Mouse (Mus musculus) forebrain, embryonic 14.5 days (tissue): ENCODE measurements at regions not wholly inside any gene's neighbourhood (a gene's known extent, or its start where the extent isn't known, plus 50 kb on each side); places are given as distances from the start of the nearest gene placed in this dataset.
A peak's percentile ranks its signal among the peaks of the same experiment; 100 is the strongest.
"Not testable (repeated sequence)": the region's sequence is repeated elsewhere in the genome, so short reads cannot be mapped to it uniquely, and the experiment has no call there.

ENCODE experiments used
- ATAC-seq: fragments of 200-750 bp; cut with Nextera tagmentation; 2 replicates; pipeline ENCODE4 v1.8.0; 2017; ENCODE audit warnings: mild to moderate bottlenecking, moderate library complexity
- DNase-seq: peaks from one replicate; pipeline ENCODE4 v3.0.0-alpha.2; 2015; ENCODE audit warnings: low spot score
- H3K27ac ChIP-seq: fragments of 300-500 bp; sonication (generic); 2 replicates; pipeline ENCODE4 v1.5.1; 2014; ENCODE audit warnings: low read depth, mild to moderate bottlenecking, control low read depth, low read length, moderate library complexity
- H3K27me3 ChIP-seq: fragments of 300-500 bp; sonication (generic); replicated peaks from 2 replicates; pipeline ENCODE4 v1.6.1; 2014; ENCODE audit warnings: low read length, control low read depth, mixed read lengths; ENCODE audit not compliant: control insufficient read depth, insufficient read depth
- H3K36me3 ChIP-seq: fragments of 300-500 bp; sonication (generic); 2 replicates; pipeline ENCODE4 v1.6.1; 2014; ENCODE audit warnings: low read length, control low read depth; ENCODE audit not compliant: control insufficient read depth, insufficient read depth
- H3K4me1 ChIP-seq: fragments of 300-500 bp; sonication (generic); 2 replicates; pipeline ENCODE4 v1.6.1; 2014; ENCODE audit warnings: antibody characterized with exemption, low read length, control low read depth; ENCODE audit not compliant: control insufficient read depth, insufficient read depth
- H3K4me2 ChIP-seq: fragments of 300-500 bp; sonication (generic); 2 replicates; pipeline ENCODE4 v1.6.1; 2014; ENCODE audit warnings: mild to moderate bottlenecking, control low read depth, low read length
- H3K4me3 ChIP-seq: fragments of 300-500 bp; sonication (generic); 2 replicates; pipeline ENCODE4 v1.5.1; 2014; ENCODE audit warnings: low read depth, low read length, control low read depth
- H3K9ac ChIP-seq: fragments of 300-500 bp; sonication (generic); 2 replicates; pipeline ENCODE4 v1.6.1; 2014; ENCODE audit warnings: mild to moderate bottlenecking, low read length, control low read depth, moderate library complexity
- H3K9me3 ChIP-seq: fragments of 300-500 bp; sonication (generic); replicated peaks from 2 replicates; pipeline ENCODE4 v1.6.1; 2016; ENCODE audit warnings: low read length, control low read depth, mixed read lengths; ENCODE audit not compliant: control insufficient read depth
- WGBS: fragments of 180-500 bp; shearing (Covaris S2); extraction: QIAGEN DNeasy Blood & Tissue Kit; methylation state at CpG from one replicate; pipeline ENCODE4 v1.1.7; 2014; 5-methylcytosine and 5-hydroxymethylcytosine counted together

DNA sequence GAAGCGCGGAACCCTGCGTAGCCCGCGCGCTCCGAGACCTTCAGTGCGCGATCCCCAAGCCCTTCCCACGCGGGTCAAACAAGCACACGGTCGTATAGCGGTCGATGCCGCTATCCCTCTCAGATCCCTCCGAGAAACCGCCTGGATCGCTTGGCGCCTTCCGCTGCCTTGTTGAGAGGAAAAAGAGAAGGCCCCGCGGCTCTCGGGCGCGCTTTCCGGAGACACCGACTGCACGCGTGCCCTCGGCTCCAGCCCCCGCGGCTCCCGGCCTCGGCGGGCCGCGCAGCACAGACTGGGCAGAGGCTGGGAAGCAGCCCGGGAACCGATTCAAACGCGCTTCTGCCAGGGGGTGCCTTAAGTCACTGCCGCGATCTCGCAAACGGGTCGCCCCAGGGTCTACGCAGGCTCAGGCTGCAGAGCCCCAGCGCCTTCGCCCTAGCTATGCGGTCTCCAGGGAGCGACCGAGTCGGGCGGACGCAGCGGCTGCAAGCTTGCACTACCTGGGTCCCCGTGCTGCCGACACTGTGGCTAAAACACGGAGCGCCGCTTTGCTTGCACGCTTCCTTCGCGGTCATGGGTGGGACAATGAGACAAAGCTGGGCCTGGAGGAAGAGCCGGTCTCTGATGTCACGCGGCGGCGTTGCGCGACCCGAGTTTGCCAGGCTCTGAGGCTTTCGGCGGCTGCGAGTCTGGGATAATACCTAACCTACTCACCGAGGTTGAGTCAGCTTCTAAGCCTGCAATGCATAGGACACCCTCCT lies 87.3 kb downstream of the Crisp4 start:
- Histone ChIP-seq H3K4me1 (no peaks in the 10 kb centered on the region), H3K36me3 (no peaks in the 10 kb centered on the region), H3K9me3 (no peaks in the 10 kb centered on the region), H3K27me3 (peaks cover 26% of the 10 kb centered on the region), H3K9ac (peak overlapping the region; percentile 82), H3K4me2 (peak overlapping the region; percentile 95), H3K27ac (no peak overlapping the region), H3K4me3 (peak overlapping the region; percentile 61)
- 1% methylated on average over 76 of the region's 77 CpGs for WGBS
- DNase-seq (peak; percentile 56), ATAC-seq (peak; percentile 80)

DNA sequence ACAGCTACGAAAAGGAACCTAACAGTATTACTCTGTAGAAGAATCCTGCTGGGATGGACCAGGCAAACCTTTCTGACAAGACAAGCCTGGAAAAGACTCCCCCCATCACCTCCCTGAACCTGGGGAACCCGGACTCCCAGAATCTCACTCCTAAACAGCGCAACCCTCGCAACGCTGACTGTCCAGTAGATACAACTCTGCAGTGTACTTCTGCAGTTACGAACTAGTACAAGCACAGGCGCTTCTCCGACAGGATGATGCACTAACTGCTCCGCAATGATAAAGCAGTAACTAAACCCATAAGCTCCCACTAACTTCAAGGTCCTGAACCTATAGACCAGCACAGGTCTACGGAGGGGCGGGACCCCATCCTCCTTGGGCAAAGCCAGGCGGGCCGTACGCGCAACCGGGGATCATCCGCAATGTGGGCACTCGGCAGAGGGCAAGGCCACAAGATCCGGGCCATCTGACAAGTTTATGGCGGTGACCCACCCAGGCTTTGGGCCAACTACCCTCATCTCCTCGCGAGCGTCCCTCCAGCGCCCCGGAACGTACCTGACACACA lies 88.0 kb downstream of the Crisp4 start:
- H3K27me3 ChIP-seq, result peaks cover 26% of the 10 kb centered on the region
- H3K4me1 ChIP-seq, result no peaks in the 10 kb centered on the region
- no peak overlapping the region for H3K27ac ChIP-seq
- no peaks in the 10 kb centered on the region for H3K9me3 ChIP-seq
- WGBS, result under 1% methylated on average over 26 of the region's 26 CpGs
- peak overlapping the region; percentile 95 for H3K4me2 ChIP-seq
- H3K9ac ChIP-seq, result peak overlapping the region; percentile 82
- ATAC-seq (peak; percentile 32), DNase-seq (peak; percentile 11)
- peak overlapping the region; percentile 61 for H3K4me3 ChIP-seq
- no peaks in the 10 kb centered on the region for H3K36me3 ChIP-seq

DNA sequence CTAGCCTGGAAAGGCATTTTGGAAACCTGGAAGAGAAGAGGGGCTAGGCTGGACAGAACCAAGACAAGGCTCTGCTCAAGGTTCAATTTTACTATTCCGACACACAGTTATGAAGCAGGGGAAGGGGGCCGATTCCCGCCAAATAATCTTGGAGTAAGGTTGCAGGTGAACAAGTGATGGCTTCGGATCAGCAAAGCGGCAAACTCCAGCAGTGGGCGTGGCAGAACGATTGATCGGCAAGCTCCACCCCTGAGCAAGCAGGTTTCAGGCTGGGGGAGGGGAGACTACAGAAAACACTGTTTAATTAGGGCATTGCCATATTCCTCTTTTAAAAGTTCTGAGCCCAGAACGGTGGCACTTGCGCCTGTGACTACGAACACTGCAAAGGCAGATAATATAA lies 88.7 kb downstream of the Crisp4 start:
- WGBS, result 5% methylated on average over 11 of the region's 11 CpGs
- not testable (repeated sequence) for H3K4me1 ChIP-seq, H3K36me3 ChIP-seq, H3K9ac ChIP-seq, ATAC-seq, H3K9me3 ChIP-seq, H3K27ac ChIP-seq
- Histone ChIP-seq H3K4me3 (peak overlapping the region; percentile 61), H3K4me2 (peak overlapping the region; percentile 95), H3K27me3 (peaks cover 26% of the 10 kb centered on the region)
- DNase-seq, result peak; percentile 17

DNA sequence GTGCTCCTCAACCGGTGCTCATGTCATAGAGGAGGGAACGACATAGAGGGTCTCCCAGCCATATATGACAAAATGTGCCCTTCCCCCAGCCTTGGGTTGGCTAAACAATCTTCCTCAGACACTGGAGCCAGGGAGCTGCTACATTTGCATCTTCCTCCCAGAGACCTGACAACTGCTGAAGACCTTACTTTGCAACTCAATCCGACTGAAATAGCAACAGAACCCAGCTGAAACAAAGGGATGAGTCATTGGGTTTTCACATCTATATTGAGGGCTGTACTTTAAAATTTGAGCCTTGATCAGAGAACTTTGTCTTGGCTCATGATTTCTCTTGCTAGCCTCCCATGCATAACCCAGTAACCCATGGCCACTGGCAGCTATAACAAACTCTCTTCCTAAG lies 115.5 kb downstream of the Crisp4 start:
- no peak for ATAC-seq
- Histone ChIP-seq H3K9me3 (no peaks in the 10 kb centered on the region), H3K36me3 (no peaks in the 10 kb centered on the region), H3K4me3 (no peak overlapping the region), H3K4me1 (no peaks in the 10 kb centered on the region), H3K9ac (no peak overlapping the region), H3K27me3 (no peaks in the 10 kb centered on the region), H3K4me2 (no peak overlapping the region), H3K27ac (no peak overlapping the region)
- DNase-seq, result no peak
- 71% methylated on average over 3 of the region's 3 CpGs for WGBS

DNA sequence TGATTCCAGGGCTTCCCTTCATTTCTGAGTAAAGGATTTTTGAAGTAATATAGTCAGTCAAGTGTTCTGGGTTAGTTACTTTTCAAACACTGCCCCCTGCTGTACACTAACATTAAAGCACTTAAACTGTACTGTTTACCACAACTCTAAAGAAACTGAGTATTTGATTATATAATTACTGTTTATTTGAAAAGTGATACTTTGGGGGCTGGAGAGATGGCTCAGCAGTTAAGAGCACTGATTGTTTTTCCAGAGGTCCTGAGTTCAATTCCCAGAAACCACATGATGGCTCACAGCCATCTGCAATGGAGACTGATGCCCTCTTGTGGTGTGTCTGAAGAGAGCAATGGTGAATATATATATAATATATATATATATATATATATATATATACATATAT lies 132.8 kb downstream of the Crisp4 start:
- H3K9ac ChIP-seq, H3K36me3 ChIP-seq, ATAC-seq, H3K27me3 ChIP-seq, H3K9me3 ChIP-seq, H3K4me1 ChIP-seq, H3K27ac ChIP-seq, H3K4me2 ChIP-seq, H3K4me3 ChIP-seq: not testable (repeated sequence)
- DNase-seq, result peak; percentile 52

DNA sequence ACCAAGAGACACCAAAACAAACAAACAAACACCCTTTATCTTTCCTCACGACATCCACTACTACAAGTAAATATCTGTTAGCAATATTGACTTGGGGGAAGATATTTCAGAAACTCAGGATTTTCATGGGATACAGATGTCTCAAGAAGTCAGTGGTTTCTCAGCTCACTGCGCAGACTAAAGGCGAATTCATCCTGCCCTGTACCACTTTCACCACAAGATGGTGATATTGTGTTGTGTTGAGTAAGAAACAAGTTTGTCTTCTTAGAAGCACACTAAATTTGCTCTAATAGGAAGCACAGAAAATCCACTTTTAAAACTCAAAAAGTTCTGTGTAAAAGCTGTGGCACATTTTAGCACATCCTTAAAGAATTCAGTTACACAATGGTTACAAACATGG lies 165.1 kb downstream of the Crisp4 start:
- DNase-seq (peak; percentile 85), ATAC-seq (peak; percentile 54; the same call in 1 of the 2 replicates)
- H3K4me1 ChIP-seq, result no peaks in the 10 kb centered on the region
- H3K4me3 ChIP-seq, result no peak overlapping the region
- H3K36me3 ChIP-seq, result no peaks in the 10 kb centered on the region
- H3K9ac ChIP-seq, result no peak overlapping the region
- H3K9me3 ChIP-seq, result no peaks in the 10 kb centered on the region
- WGBS, result 8% methylated on average over 3 of the region's 3 CpGs
- H3K27ac ChIP-seq, result no peak overlapping the region
- no peaks in the 10 kb centered on the region for H3K27me3 ChIP-seq
- H3K4me2 ChIP-seq, result no peak overlapping the region

DNA sequence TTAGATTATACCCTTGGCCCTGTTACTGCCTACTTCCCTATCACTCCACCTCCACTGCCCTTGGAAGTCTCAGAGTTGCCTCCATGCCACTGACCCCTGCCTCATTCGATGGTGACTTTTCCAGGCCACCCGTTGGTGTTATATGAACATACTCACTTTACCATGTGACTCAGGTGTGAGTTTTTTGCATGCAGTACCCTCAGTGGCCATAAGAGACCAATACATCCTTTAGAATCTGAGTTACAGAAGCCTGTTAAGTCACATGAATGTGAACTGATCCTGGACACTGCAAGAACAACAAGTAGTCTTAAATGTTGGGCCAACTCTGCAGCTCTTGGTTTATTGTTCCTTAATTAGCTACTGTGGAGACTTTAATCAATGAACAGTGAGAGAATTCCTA lies 167.6 kb downstream of the Crisp4 start:
- Histone ChIP-seq H3K9ac (no peak overlapping the region), H3K27ac (no peak overlapping the region), H3K4me1 (no peaks in the 10 kb centered on the region), H3K4me3 (no peak overlapping the region), H3K4me2 (no peak overlapping the region), H3K27me3 (no peaks in the 10 kb centered on the region), H3K9me3 (no peaks in the 10 kb centered on the region), H3K36me3 (no peaks in the 10 kb centered on the region)
- no peak for ATAC-seq
- DNase-seq, result no peak
- WGBS, result 82% methylated on average over 2 of the region's 2 CpGs

DNA sequence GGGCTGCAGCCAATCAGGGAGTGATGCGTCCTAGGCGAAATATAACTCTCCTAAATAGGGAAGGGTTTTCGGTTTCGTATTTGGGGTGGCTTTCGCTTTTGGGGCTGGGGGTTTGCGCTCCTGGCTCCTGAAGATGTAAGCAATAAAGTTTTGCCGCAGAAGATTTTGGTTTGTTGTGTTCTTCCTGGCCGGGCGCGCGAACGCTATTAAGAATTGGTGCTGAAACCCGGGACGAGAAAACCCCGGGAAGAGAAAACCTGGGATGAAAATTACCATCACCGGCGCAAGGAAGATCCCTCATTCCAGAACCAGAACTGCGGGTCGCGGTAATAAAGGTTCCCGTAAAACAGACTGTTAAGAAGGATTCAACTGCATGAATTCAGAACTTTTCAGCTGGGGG lies 188.8 kb downstream of the Crisp4 start:
- not testable (repeated sequence) for H3K4me3 ChIP-seq, H3K27me3 ChIP-seq, H3K36me3 ChIP-seq, DNase-seq, ATAC-seq, H3K27ac ChIP-seq, H3K9me3 ChIP-seq, H3K4me1 ChIP-seq, H3K9ac ChIP-seq, H3K4me2 ChIP-seq
- 97% methylated on average over 14 of the region's 21 CpGs for WGBS

DNA sequence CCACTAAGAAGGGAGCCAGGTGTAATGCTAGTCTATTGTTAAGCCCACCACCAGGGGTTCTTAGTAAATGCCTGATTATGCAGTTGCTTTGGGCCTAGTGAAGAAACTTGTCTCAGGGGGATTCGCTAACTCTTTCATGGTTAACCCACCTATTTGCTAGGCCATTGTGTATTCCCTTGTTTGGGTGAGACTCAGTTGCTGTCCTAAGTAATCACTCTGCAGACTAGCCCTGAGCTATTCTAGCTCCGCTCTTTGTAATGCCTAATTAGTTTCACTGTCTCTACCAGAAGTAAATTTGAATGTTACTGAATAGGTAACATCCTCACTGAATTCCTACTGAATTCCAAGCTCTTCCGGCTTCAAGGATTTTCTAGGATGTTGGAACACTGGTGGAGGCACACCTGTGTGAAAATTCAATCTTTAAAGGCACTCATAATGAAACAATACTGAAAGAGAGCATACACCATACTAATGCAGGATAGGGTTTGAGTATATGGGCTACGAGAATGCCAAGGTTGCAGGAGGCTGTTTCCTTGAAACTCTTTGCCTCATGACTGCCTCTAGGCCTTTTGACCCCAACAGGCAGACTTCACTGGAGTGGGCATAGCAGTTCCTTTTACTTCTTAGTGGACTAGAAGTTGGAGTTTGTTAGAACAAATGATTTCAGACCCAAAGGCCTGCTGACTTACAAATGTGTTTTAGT lies 213.4 kb downstream of the Crisp4 start:
- not testable (repeated sequence) for H3K4me3 ChIP-seq, ATAC-seq, H3K4me2 ChIP-seq, H3K9ac ChIP-seq, H3K4me1 ChIP-seq, H3K27me3 ChIP-seq, H3K9me3 ChIP-seq, H3K36me3 ChIP-seq, DNase-seq, H3K27ac ChIP-seq
- 57% methylated on average over 4 of the region's 4 CpGs for WGBS
